Comparison of ENCODE assay signal across 10 mouse cellular contexts in the genomic region with DNA sequence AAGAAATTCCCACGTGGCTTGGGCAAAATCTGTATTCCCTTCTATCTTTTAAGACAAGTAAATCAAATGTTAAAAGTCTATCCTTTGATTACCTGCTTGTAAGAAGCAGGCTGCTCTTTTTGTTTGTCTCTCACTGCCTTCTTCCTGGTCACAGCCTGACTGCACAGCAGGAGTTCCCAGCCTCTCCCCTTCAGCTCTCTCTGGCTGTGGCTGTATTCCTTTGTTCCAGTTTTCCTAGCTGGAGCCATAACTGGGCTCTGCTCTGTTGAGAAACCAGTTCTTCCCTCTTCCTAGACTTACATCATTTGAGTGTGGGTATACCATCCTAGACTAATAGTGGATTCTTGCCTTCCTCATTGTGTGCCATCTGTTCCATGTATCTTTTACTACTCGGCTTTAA. TPM values are rescaled to one million over a fixed set of nuclear protein-coding genes. Genes with fewer than 3 reads are reported as not detected.
DNase-seq lines count a peak whose midpoint lies in the region; ATAC-seq lines count a peak whose summit lies in the region.
"Had no signal": no experiment of that assay in that cellular context is flagged by ENCODE, and none has a peak within 500 bp of the region (broad histone marks: within the 10 kb centered on the region; RNA-seq: fewer than 3 reads in every experiment).

No protein-coding gene starts in this region.

- H3K4me3 ChIP-seq in kidney, embryonic 15.5 days (replicated peaks), result no peak overlapping the region
- H3K4me3 ChIP-seq in hindbrain, embryonic 11.5 days (ENCODE audit: low read depth, low read length), result no peak overlapping the region
- no peak overlapping the region for H3K4me3 ChIP-seq in midbrain, embryonic 15.5 days

- no peaks in the 10 kb centered on the region for H3K27me3 ChIP-seq in kidney, embryonic 15.5 days
- no peaks in the 10 kb centered on the region for H3K27me3 ChIP-seq in hindbrain, embryonic 11.5 days (ENCODE audit: control insufficient read depth, insufficient read depth, low read length)
- H3K27me3 ChIP-seq in midbrain, embryonic 15.5 days (replicated peaks), result no peaks in the 10 kb centered on the region

- DNase-seq in kidney, adult 11 months, result no peak
- DNase-seq in cerebellum, adult 18-20 months, result peak; percentile 57 to 73
- peak; percentile 19 for DNase-seq in hindbrain, embryonic 11.5 days (ENCODE audit: low spot score)
- no peak for DNase-seq in adrenal gland, adult 18-20 months (ENCODE audit: low spot score in 2 of 2)
- DNase-seq in gastrocnemius, postnatal 10 days, result no peak
- no peak for DNase-seq in heart, postnatal 10 days
- DNase-seq: adrenal gland, postnatal 14 days had no signal

- H3K4me2 ChIP-seq in kidney, embryonic 15.5 days, result no peak overlapping the region
- H3K4me2 ChIP-seq in hindbrain, embryonic 11.5 days (replicated peaks; ENCODE audit: low read depth, low read length), result no peak overlapping the region
- no peak overlapping the region for H3K4me2 ChIP-seq in midbrain, embryonic 15.5 days

- peaks cover 6% of the 10 kb centered on the region; the same call in 1 of the 2 replicates for H3K4me1 ChIP-seq in kidney, embryonic 15.5 days
- H3K4me1 ChIP-seq in hindbrain, embryonic 11.5 days (replicated peaks; ENCODE audit: control insufficient read depth, insufficient read depth, low read length), result no peaks in the 10 kb centered on the region
- peaks cover 10% of the 10 kb centered on the region; the same call in 1 of the 2 replicates for H3K4me1 ChIP-seq in midbrain, embryonic 15.5 days

- H3K36me3 ChIP-seq in kidney, embryonic 15.5 days, result peaks cover 16% of the 10 kb centered on the region
- H3K36me3 ChIP-seq in hindbrain, embryonic 11.5 days (ENCODE audit: control insufficient read depth, insufficient read depth, low read length), result no peaks in the 10 kb centered on the region
- H3K36me3 ChIP-seq in midbrain, embryonic 15.5 days (replicated peaks), result no peaks in the 10 kb centered on the region

- WGBS in kidney, embryonic 15.5 days, result 29% methylated on average over 2 of the region's 2 CpGs
- 18% methylated on average over 2 of the region's 2 CpGs for WGBS in hindbrain, embryonic 11.5 days
- 17% methylated on average over 2 of the region's 2 CpGs for WGBS in midbrain, embryonic 15.5 days

- peak overlapping the region; percentile 56; the same call in 1 of the 2 replicates for H3K27ac ChIP-seq in kidney, embryonic 15.5 days
- peak overlapping the region; percentile 67; the same call in 1 of the 2 replicates for H3K27ac ChIP-seq in hindbrain, embryonic 11.5 days (ENCODE audit: low read depth, low read length)
- H3K27ac ChIP-seq in midbrain, embryonic 15.5 days, result peak overlapping the region; percentile 32

- intact Hi-C loops in heart, postnatal 10 days (cut with DNase I), result no loop called here

- no peak overlapping the region for H3K9ac ChIP-seq in kidney, embryonic 15.5 days
- H3K9ac ChIP-seq in hindbrain, embryonic 11.5 days (ENCODE audit: low read depth, low read length), result no peak overlapping the region
- H3K9ac ChIP-seq in midbrain, embryonic 15.5 days, result no peak overlapping the region

- no peaks in the 10 kb centered on the region for H3K9me3 ChIP-seq in kidney, embryonic 15.5 days (replicated peaks)
- H3K9me3 ChIP-seq in hindbrain, embryonic 11.5 days (ENCODE audit: control insufficient read depth, low read length), result no peaks in the 10 kb centered on the region
- H3K9me3 ChIP-seq in midbrain, embryonic 15.5 days, result no peaks in the 10 kb centered on the region

- no peak for ATAC-seq in kidney, embryonic 15.5 days (replicated peaks; ENCODE audit: low FRiP score)
- ATAC-seq in hindbrain, embryonic 11.5 days (ENCODE audit: low FRiP score), result no peak
- ATAC-seq in midbrain, embryonic 15.5 days (replicated peaks), result 0 out of 2 replicates have a peak, but pooled peaks have one; percentile 7
- ATAC-seq: CD4-positive, CD25-positive, alpha-beta regulatory T cell, adult 4 months had no signal

RNA-seq across cellular contexts. Expression of a gene that starts 29.4 kb away (rescaled TPM):
- polyA plus RNA-seq in kidney, embryonic 15.5 days (2015; fragmentation: Nextera tagmentation; extraction: Ambion mirVana), result 81.7 and 84.4 TPM in 2 replicates
- polyA plus RNA-seq in hindbrain, embryonic 11.5 days (2014; fragmentation: Nextera tagmentation; extraction: Ambion mirVana), result 100 and 107 TPM in 2 replicates
- 58.0 and 60.2 TPM in 2 replicates for polyA plus RNA-seq in midbrain, embryonic 15.5 days (2015; fragmentation: Nextera tagmentation; extraction: Ambion mirVana)
- total RNA-seq in adrenal gland, adult 18-20 months (2021), result 10 to 100 TPM; 82.4 to 98.4 TPM
- 10 to 100 TPM; 85.3 to 85.8 TPM for total RNA-seq in gastrocnemius, postnatal 10 days (2021)
- total RNA-seq in heart, postnatal 10 days (2021), result 100 to 1,000 TPM; 123 to 137 TPM

RNA-seq across cellular contexts. Expression of a gene that starts 40.7 kb away (rescaled TPM):
- polyA plus RNA-seq in kidney, embryonic 15.5 days (2015; fragmentation: Nextera tagmentation; extraction: Ambion mirVana), result 30.4 and 33.1 TPM in 2 replicates
- 14.7 and 17.6 TPM in 2 replicates for polyA plus RNA-seq in hindbrain, embryonic 11.5 days (2014; fragmentation: Nextera tagmentation; extraction: Ambion mirVana)
- 40.9 and 41.1 TPM in 2 replicates for polyA plus RNA-seq in midbrain, embryonic 15.5 days (2015; fragmentation: Nextera tagmentation; extraction: Ambion mirVana)
- 10 to 100 TPM; 50.0 to 59.8 TPM for total RNA-seq in adrenal gland, adult 18-20 months (2021)
- 10 to 100 TPM; 16.9 to 18.8 TPM for total RNA-seq in gastrocnemius, postnatal 10 days (2021)
- 10 to 100 TPM; 21.3 to 22.8 TPM for total RNA-seq in heart, postnatal 10 days (2021)

Comparison
In these comparisons a context has a peak if more than half of its experiments do, and no peak if none do; other contexts are left out.
1. DNase-seq: peak in cerebellum, adult 18-20 months (2 of 2) and hindbrain, embryonic 11.5 days (single experiment); none in kidney, adult 11 months (single experiment), adrenal gland, adult 18-20 months (0 of 2), gastrocnemius, postnatal 10 days (single experiment) and heart, postnatal 10 days (0 of 2).
2. Peak in every context shown above with its lines, with median percentiles within 50 percentile points of each other: H3K27ac ChIP-seq.